Mouse (Mus musculus) CH12.LX (cell line): ENCODE measurements at regions not wholly inside any gene's neighbourhood (a gene's known extent, or its start where the extent isn't known, plus 50 kb on each side); places are given as distances from the start of the nearest gene placed in this dataset.
"Not testable (repeated sequence)": the region's sequence is repeated elsewhere in the genome, so short reads cannot be mapped to it uniquely, and the experiment has no call there.

Experiments used
- DNase-seq: peaks from one replicate; pipeline ENCODE4 v3.0.0-alpha.2; 2013; ENCODE audit errors: extremely low read depth
- H3K27ac ChIP-seq: 2 replicates; pipeline ENCODE4 v1.5.1; 2012; ENCODE audit warnings: low read depth, mild to moderate bottlenecking, control low read depth, moderate library complexity; ENCODE audit not compliant: insufficient read depth
- H3K27me3 ChIP-seq: replicated peaks from 2 replicates; pipeline ENCODE3; 2012; ENCODE audit warnings: inconsistent platforms
- H3K36me3 ChIP-seq, 2 experiments: replicated peaks in 1 of 2; 2 replicates each; pipeline versions ENCODE3 to v1.6.1; 2012; ENCODE audit warnings: inconsistent platforms in 1 of 2, low read length in 1 of 2, mild to moderate bottlenecking in 1 of 2, mixed read lengths in 1 of 2, moderate library complexity in 1 of 2; ENCODE audit not compliant: control insufficient read depth in 1 of 2, insufficient read depth in 1 of 2
- H3K4me1 ChIP-seq, 2 experiments: 2 replicates each; pipeline ENCODE4 v1.6.1; 2012; ENCODE audit warnings: inconsistent platforms in 1 of 2, moderate library complexity in 1 of 2; ENCODE audit not compliant: insufficient read depth in 2 of 2, control insufficient read depth in 1 of 2
- H3K4me2 ChIP-seq: 2 replicates; pipeline ENCODE4 v1.6.1; 2012; ENCODE audit warnings: low read depth, mild to moderate bottlenecking, control low read depth; ENCODE audit not compliant: poor library complexity, insufficient read depth, severe bottlenecking
- H3K4me3 ChIP-seq, 3 experiments: fragments of 150-350 bp in 1 of 3; sonication (generic) in 1 of 3; replicated peaks in 1 of 3; 2 replicates each; pipeline versions ENCODE3 to v1.5.1; 2011 to 2012; ENCODE audit warnings: low read depth in 2 of 3, low read length in 2 of 3, mild to moderate bottlenecking in 2 of 3, moderate library complexity in 2 of 3, control low read depth in 1 of 3, improper control_type of control experiment in 1 of 3, inconsistent platforms in 1 of 3, mixed read lengths in 1 of 3; ENCODE audit not compliant: poor library complexity in 1 of 3
- H3K79me2 ChIP-seq: replicated peaks from 2 replicates; pipeline ENCODE4 v1.6.1; 2012; ENCODE audit warnings: mild to moderate bottlenecking, moderate library complexity; ENCODE audit not compliant: control insufficient read depth, poor library complexity, insufficient read depth, severe bottlenecking; ENCODE audit errors: extremely low read depth
- H3K9ac ChIP-seq: 2 replicates; pipeline ENCODE4 v1.6.1; 2012; ENCODE audit warnings: low read depth, mild to moderate bottlenecking, control low read depth, moderate library complexity; ENCODE audit not compliant: insufficient read depth
- H3K9me3 ChIP-seq: replicated peaks from 2 replicates; pipeline ENCODE3; 2012; ENCODE audit warnings: low read length, inconsistent platforms, mixed read lengths
- BHLHE40 ChIP-seq: IDR thresholded peaks from 2 replicates; pipeline ENCODE4 v1.6.1; 2011; ENCODE audit warnings: mild to moderate bottlenecking, low read depth, low read length, improper control_type of control experiment
- CHD2 ChIP-seq: IDR thresholded peaks from 2 replicates; pipeline ENCODE4 v1.6.1; 2011; ENCODE audit warnings: low read length, improper control_type of control experiment
- E2F4 ChIP-seq: IDR thresholded peaks from 2 replicates; pipeline ENCODE4 v1.6.1; 2011; ENCODE audit warnings: low read depth, low read length, improper control_type of control experiment; ENCODE audit not compliant: insufficient replicate concordance
- EP300 ChIP-seq: IDR thresholded peaks from 2 replicates; pipeline ENCODE4 v1.6.1; 2011; ENCODE audit warnings: low read length, improper control_type of control experiment
- ETS1 ChIP-seq: conservative IDR thresholded peaks from 2 replicates; pipeline ENCODE4 v1.6.1; 2012; ENCODE audit warnings: low read depth, mild to moderate bottlenecking, inconsistent platforms, low read length, improper control_type of control experiment, moderate library complexity
- IRF4 ChIP-seq: IDR thresholded peaks from 2 replicates; pipeline ENCODE4 v1.6.1; 2014; ENCODE audit warnings: low read depth, mild to moderate bottlenecking, inconsistent platforms, low read length, improper control_type of control experiment
- JUN ChIP-seq: IDR thresholded peaks from 2 replicates; pipeline ENCODE4 v1.6.1; 2011; ENCODE audit warnings: low read depth, mild to moderate bottlenecking, low read length, improper control_type of control experiment, moderate library complexity; ENCODE audit not compliant: insufficient read depth
- JUND ChIP-seq: conservative IDR thresholded peaks from 2 replicates; pipeline ENCODE4 v1.6.1; 2011; ENCODE audit warnings: low read depth, low read length, improper control_type of control experiment
- KAT2A ChIP-seq: IDR thresholded peaks from 2 replicates; pipeline ENCODE4 v1.6.1; 2012; ENCODE audit warnings: low read length, improper control_type of control experiment, inconsistent platforms; ENCODE audit not compliant: insufficient replicate concordance
- MAFK ChIP-seq: IDR thresholded peaks from 2 replicates; pipeline ENCODE4 v1.6.1; 2011; ENCODE audit warnings: low read length, improper control_type of control experiment; ENCODE audit not compliant: insufficient replicate concordance
- MAX ChIP-seq: IDR thresholded peaks from 2 replicates; pipeline ENCODE4 v1.6.1; 2011; ENCODE audit warnings: low read length, improper control_type of control experiment
- MAZ ChIP-seq: IDR thresholded peaks from 2 replicates; pipeline ENCODE4 v1.6.1; 2012; ENCODE audit warnings: low read depth, mild to moderate bottlenecking, inconsistent platforms, low read length, improper control_type of control experiment, moderate library complexity
- MEF2A ChIP-seq: IDR thresholded peaks from 2 replicates; pipeline ENCODE4 v1.6.1; 2014; ENCODE audit warnings: low read depth, mild to moderate bottlenecking, inconsistent platforms, low read length, improper control_type of control experiment, borderline replicate concordance
- PAX5 ChIP-seq: IDR thresholded peaks from 2 replicates; pipeline ENCODE4 v1.6.1; 2012; ENCODE audit warnings: low read length, inconsistent platforms, mixed read lengths
- RAD21 ChIP-seq: IDR thresholded peaks from 2 replicates; pipeline ENCODE4 v1.6.1; 2011; ENCODE audit warnings: low read depth, mild to moderate bottlenecking, low read length, improper control_type of control experiment, moderate library complexity
- SIN3A ChIP-seq: IDR thresholded peaks from 2 replicates; pipeline ENCODE4 v1.6.1; 2012; ENCODE audit warnings: low read length, improper control_type of control experiment, inconsistent platforms
- TBP ChIP-seq: conservative IDR thresholded peaks from 2 replicates; pipeline ENCODE4 v1.6.1; 2011; ENCODE audit warnings: low read depth, low read length, improper control_type of control experiment
- ZKSCAN1 ChIP-seq: IDR thresholded peaks from 2 replicates; pipeline ENCODE4 v1.6.1; 2012; ENCODE audit warnings: low read depth, inconsistent platforms, low read length, improper control_type of control experiment, borderline replicate concordance
- ZMIZ1 ChIP-seq: IDR thresholded peaks from 2 replicates; pipeline ENCODE4 v1.6.1; 2012; ENCODE audit warnings: low read depth, mild to moderate bottlenecking, inconsistent platforms, low read length, improper control_type of control experiment
- dilution Hi-C: fragments of 300-500 bp; cut with MboI; formaldehyde crosslinking; loops from 2 replicates; pipeline ENCODE4 v1.14.3; 2020; ENCODE audit warnings: low sequenced_read_pairs; ENCODE audit not compliant: extremely low pct_unique_long_range_greater_than_20kb, extremely low pct_ligation_motif_present
- in situ Hi-C: fragments of 300-500 bp; cut with MboI; formaldehyde crosslinking; loops from 3 replicates; pipeline ENCODE4 v1.14.3; 2019; ENCODE audit warnings: low sequenced_read_pairs, low pct_ligation_motif_present, low pct_unique_long_range_greater_than_20kb, mixed read lengths

DNA sequence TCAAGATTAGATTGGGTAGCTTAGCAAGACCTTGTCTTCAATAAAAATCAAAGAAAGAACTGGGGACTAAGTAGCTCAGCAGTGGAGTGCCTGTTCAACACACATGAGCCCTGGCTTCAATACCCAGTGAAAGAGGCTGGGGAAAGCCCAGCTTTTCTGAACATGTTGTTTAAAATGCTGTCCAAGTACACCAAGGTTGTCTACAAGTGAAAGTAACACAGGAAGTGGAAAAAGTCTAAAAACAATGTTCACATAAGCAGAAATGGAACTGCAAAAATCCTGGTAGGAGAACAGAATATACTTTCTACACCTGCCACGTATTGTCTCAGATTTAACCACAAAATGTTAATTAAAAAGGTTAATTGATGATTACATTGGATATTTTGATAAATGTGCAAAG, 353.8 kb upstream of the Impg1 start:
- dilution Hi-C loops (no loop called here), in situ Hi-C loops (no loop called here)
- TF ChIP-seq TBP (no peak), JUN (no peak), ZMIZ1 (no peak), PAX5 (no peak), KAT2A (no peak), CHD2 (no peak), MAFK (peak; percentile 57; the same call in 1 of the 2 replicates), RAD21 (no peak), EP300 (peak; percentile 77), SIN3A (no peak), JUND (no peak), MAZ (no peak), MEF2A (peak; percentile 71; the same call in 1 of the 2 replicates), MAX (no peak), BHLHE40 (no peak), ETS1 (peak; percentile 55; the same call in 1 of the 2 replicates), E2F4 (no peak), ZKSCAN1 (no peak), IRF4 (0 out of 2 replicates have a peak, but pooled peaks have one; percentile 28)
- H3K27me3 ChIP-seq = no peaks in the 10 kb centered on the region
- no peaks in the 10 kb centered on the region for H3K36me3 ChIP-seq
- DNase-seq = peak; percentile 51
- no peaks in the 10 kb centered on the region for H3K79me2 ChIP-seq
- no peak overlapping the region for H3K9ac ChIP-seq
- H3K9me3 ChIP-seq = no peaks in the 10 kb centered on the region
- H3K4me3 ChIP-seq = no peak overlapping the region
- peaks cover 0 to 17% of the 10 kb centered on the region in 2 experiments; a peak in 2 of 4 replicates for H3K4me1 ChIP-seq
- no peak overlapping the region for H3K27ac ChIP-seq
- no peak overlapping the region for H3K4me2 ChIP-seq

DNA sequence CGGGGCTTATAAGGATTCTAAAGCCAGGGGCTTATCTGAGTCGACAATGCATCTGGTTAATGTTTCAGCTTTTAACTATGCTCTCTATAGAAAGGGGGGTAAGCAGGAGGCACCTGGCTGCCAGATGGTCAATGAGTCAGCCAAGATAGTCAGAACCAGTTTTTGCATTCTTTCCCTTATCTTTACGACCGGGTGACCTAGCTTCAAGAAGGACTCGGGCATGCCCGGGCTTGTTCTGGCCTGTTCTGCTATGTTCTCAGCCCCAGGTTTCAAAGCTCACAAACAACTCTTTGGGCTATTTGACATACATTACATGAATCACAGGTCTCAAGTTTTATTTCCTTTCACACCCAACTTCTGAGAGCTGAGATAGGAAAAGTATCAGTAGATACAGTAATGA, 348.6 kb upstream of the Impg1 start:
- H3K4me3 ChIP-seq, H3K79me2 ChIP-seq, in situ Hi-C loops, H3K9me3 ChIP-seq, H3K27me3 ChIP-seq, H3K4me2 ChIP-seq, H3K27ac ChIP-seq, H3K4me1 ChIP-seq, H3K36me3 ChIP-seq, H3K9ac ChIP-seq, dilution Hi-C loops: not testable (repeated sequence)
- DNase-seq = peak; percentile 44
